Mouse (Mus musculus) embryonic facial prominence, embryonic 15.5 days (tissue): ENCODE measurements around the gene Nlrp1a. TPM values are rescaled to one million over a fixed set of nuclear protein-coding genes. Genes with fewer than 3 reads are reported as not detected.

Experiments
- ATAC-seq: fragments of 200-750 bp; cut with Nextera tagmentation; 2 replicates; pipeline ENCODE4 v1.8.0; 2017; ENCODE audit warnings: low read depth, moderate TSS enrichment; ENCODE audit not compliant: insufficient number of reproducible peaks, low FRiP score, low TSS enrichment
- H3K27ac ChIP-seq: fragments of 300-500 bp; sonication (generic); replicated peaks from 2 replicates; pipeline ENCODE4 v1.5.1; 2015; ENCODE audit warnings: mild to moderate bottlenecking, inconsistent platforms
- H3K27me3 ChIP-seq: fragments of 300-500 bp; sonication (generic); 2 replicates; pipeline ENCODE4 v1.6.1; 2015; ENCODE audit warnings: inconsistent platforms
- H3K36me3 ChIP-seq: fragments of 300-500 bp; sonication (generic); 2 replicates; pipeline ENCODE4 v1.6.1; 2015; ENCODE audit warnings: mild to moderate bottlenecking, inconsistent platforms
- H3K4me1 ChIP-seq: fragments of 300-500 bp; sonication (generic); 2 replicates; pipeline ENCODE4 v1.6.1; 2015; ENCODE audit warnings: inconsistent platforms
- H3K4me2 ChIP-seq: fragments of 300-500 bp; sonication (generic); replicated peaks from 2 replicates; pipeline ENCODE4 v1.6.1; 2015; ENCODE audit warnings: mild to moderate bottlenecking, inconsistent platforms
- H3K4me3 ChIP-seq: fragments of 300-500 bp; sonication (generic); replicated peaks from 2 replicates; pipeline ENCODE4 v1.5.1; 2015; ENCODE audit warnings: mild to moderate bottlenecking, inconsistent platforms
- H3K9ac ChIP-seq: fragments of 300-500 bp; sonication (generic); 2 replicates; pipeline ENCODE4 v1.6.1; 2015; ENCODE audit warnings: inconsistent platforms
- H3K9me3 ChIP-seq: fragments of 300-500 bp; sonication (generic); replicated peaks from 2 replicates; pipeline ENCODE4 v1.6.1; 2016; ENCODE audit warnings: inconsistent platforms
- WGBS: fragments of 180-500 bp; shearing (Covaris S2); methylation state at CpG from one replicate; pipeline ENCODE4 v1.1.7; 2015; 5-methylcytosine and 5-hydroxymethylcytosine counted together
- polyA plus RNA-seq: library from polyadenylated mRNA; unstranded; fragments of >200 nt; fragmentation: Nextera tagmentation; extraction: Ambion mirVana; gene quantifications from 2 replicates; pipeline ENCODE4 v1.2.1, GENCODE M21; 2015

Gene Nlrp1a
- 0.21 and 0.23 TPM in 2 replicates for polyA plus RNA-seq

- H3K9ac ChIP-seq = no peak within 1 kb of the TSS
- no peak within 1 kb of the TSS for H3K4me3 ChIP-seq
- no peaks in the 10 kb centered on the region for H3K4me1 ChIP-seq
- H3K4me2 ChIP-seq = no peak within 1 kb of the TSS
- no peak within 1 kb of the TSS for H3K27ac ChIP-seq
- no peak for ATAC-seq
- no peaks in the 10 kb centered on the region for H3K36me3 ChIP-seq
- H3K27me3 ChIP-seq = no peaks in the 10 kb centered on the region
- no peaks in the 10 kb centered on the region for H3K9me3 ChIP-seq
- WGBS = 64% methylated on average over 3 of the region's 3 CpGs
Measured at GRCm38 (mm10) chr11:71144661-71145060, at the start of gene Nlrp1a. Gene Nlrp1a, minus strand, starts transcription at chr11:71144704.

GRCm38 (mm10) chr11:71169633-71170032, 25.1 kb upstream of the Nlrp1a start:
- ATAC-seq = no peak
- Histone ChIP-seq H3K27me3 (no peaks in the 10 kb centered on the region), H3K27ac (no peak overlapping the region), H3K9me3 (no peaks in the 10 kb centered on the region), H3K4me3 (no peak overlapping the region), H3K4me1 (no peaks in the 10 kb centered on the region), H3K36me3 (no peaks in the 10 kb centered on the region), H3K4me2 (no peak overlapping the region), H3K9ac (no peak overlapping the region)
- 69% methylated on average over 1 of the region's 1 CpGs for WGBS

GRCm38 (mm10) chr11:71164139-71164538, 19.6 kb upstream of the Nlrp1a start:
- Histone ChIP-seq H3K4me2 (no peak overlapping the region), H3K4me3 (no peak overlapping the region), H3K9me3 (no peaks in the 10 kb centered on the region), H3K36me3 (no peaks in the 10 kb centered on the region), H3K4me1 (no peaks in the 10 kb centered on the region), H3K27me3 (no peaks in the 10 kb centered on the region), H3K9ac (no peak overlapping the region), H3K27ac (no peak overlapping the region)
- ATAC-seq = no peak
- 53% methylated on average over 1 of the region's 1 CpGs for WGBS

GRCm38 (mm10) chr11:71159439-71160136, 15.1 kb upstream of the Nlrp1a start:
- no peaks in the 10 kb centered on the region for H3K27me3 ChIP-seq
- H3K4me3 ChIP-seq = no peak overlapping the region
- H3K36me3 ChIP-seq = no peaks in the 10 kb centered on the region
- no peak for ATAC-seq
- H3K9me3 ChIP-seq = no peaks in the 10 kb centered on the region
- H3K4me2 ChIP-seq = no peak overlapping the region
- WGBS = 79% methylated on average over 3 of the region's 3 CpGs
- no peak overlapping the region for H3K9ac ChIP-seq
- H3K27ac ChIP-seq = no peak overlapping the region
- no peaks in the 10 kb centered on the region for H3K4me1 ChIP-seq

GRCm38 (mm10) chr11:71155272-71155671, 10.8 kb upstream of the Nlrp1a start:
- Histone ChIP-seq H3K4me2 (no peak overlapping the region), H3K4me1 (no peaks in the 10 kb centered on the region), H3K9me3 (no peaks in the 10 kb centered on the region), H3K27me3 (no peaks in the 10 kb centered on the region), H3K9ac (no peak overlapping the region), H3K4me3 (no peak overlapping the region), H3K36me3 (no peaks in the 10 kb centered on the region), H3K27ac (no peak overlapping the region)
- ATAC-seq = no peak
- WGBS = 88% methylated on average over 1 of the region's 1 CpGs

GRCm38 (mm10) chr11:71142031-71142430, 2.5 kb downstream of the Nlrp1a start:
- no peak overlapping the region for H3K27ac ChIP-seq
- no peaks in the 10 kb centered on the region for H3K36me3 ChIP-seq
- H3K4me2 ChIP-seq = no peak overlapping the region
- H3K27me3 ChIP-seq = no peaks in the 10 kb centered on the region
- no peaks in the 10 kb centered on the region for H3K9me3 ChIP-seq
- H3K4me1 ChIP-seq = no peaks in the 10 kb centered on the region
- 94% methylated on average over 1 of the region's 1 CpGs for WGBS
- H3K9ac ChIP-seq = no peak overlapping the region
- no peak overlapping the region for H3K4me3 ChIP-seq
- ATAC-seq = no peak

GRCm38 (mm10) chr11:71107128-71107527, 37.4 kb downstream of the Nlrp1a start:
- no peak overlapping the region for H3K9ac ChIP-seq
- no peak overlapping the region for H3K4me2 ChIP-seq
- 84% methylated on average over 2 of the region's 2 CpGs for WGBS
- H3K4me3 ChIP-seq = no peak overlapping the region
- H3K27ac ChIP-seq = no peak overlapping the region
- no peaks in the 10 kb centered on the region for H3K36me3 ChIP-seq
- H3K27me3 ChIP-seq = no peaks in the 10 kb centered on the region
- ATAC-seq = no peak
- H3K9me3 ChIP-seq = no peaks in the 10 kb centered on the region
- no peaks in the 10 kb centered on the region for H3K4me1 ChIP-seq

GRCm38 (mm10) chr11:71106261-71107021, 38.1 kb downstream of the Nlrp1a start:
- Histone ChIP-seq H3K27me3 (no peaks in the 10 kb centered on the region), H3K9ac (no peak overlapping the region), H3K4me1 (no peaks in the 10 kb centered on the region), H3K4me2 (no peak overlapping the region), H3K36me3 (no peaks in the 10 kb centered on the region), H3K4me3 (no peak overlapping the region), H3K27ac (no peak overlapping the region), H3K9me3 (no peaks in the 10 kb centered on the region)
- ATAC-seq = no peak

GRCm38 (mm10) chr11:71103931-71104330, 40.6 kb downstream of the Nlrp1a start:
- Histone ChIP-seq H3K27ac (no peak overlapping the region), H3K4me2 (no peak overlapping the region), H3K36me3 (no peaks in the 10 kb centered on the region), H3K9ac (no peak overlapping the region), H3K27me3 (no peaks in the 10 kb centered on the region), H3K4me1 (no peaks in the 10 kb centered on the region), H3K4me3 (no peak overlapping the region), H3K9me3 (no peaks in the 10 kb centered on the region)
- ATAC-seq = no peak

GRCm38 (mm10) chr11:71076342-71076741, 68.2 kb downstream of the Nlrp1a start:
- H3K27me3 ChIP-seq = no peaks in the 10 kb centered on the region
- no peaks in the 10 kb centered on the region for H3K9me3 ChIP-seq
- no peak overlapping the region for H3K27ac ChIP-seq
- H3K9ac ChIP-seq = no peak overlapping the region
- 59% methylated on average over 1 of the region's 1 CpGs for WGBS
- H3K4me1 ChIP-seq = no peaks in the 10 kb centered on the region
- no peaks in the 10 kb centered on the region for H3K36me3 ChIP-seq
- no peak overlapping the region for H3K4me3 ChIP-seq
- H3K4me2 ChIP-seq = no peak overlapping the region
- ATAC-seq = no peak

- H3K9me3 ChIP-seq = no peaks in the 10 kb centered on the region
- H3K27ac ChIP-seq = no peak overlapping the region
- H3K27me3 ChIP-seq = no peaks in the 10 kb centered on the region
- 0% methylated on average over 1 of the region's 1 CpGs for WGBS
- no peaks in the 10 kb centered on the region for H3K4me1 ChIP-seq
- H3K4me2 ChIP-seq = no peak overlapping the region
- no peak for ATAC-seq
- H3K4me3 ChIP-seq = no peak overlapping the region
- no peaks in the 10 kb centered on the region for H3K36me3 ChIP-seq
- no peak overlapping the region for H3K9ac ChIP-seq
Measured at GRCm38 (mm10) chr11:71052554-71052953, 92.0 kb downstream of the Nlrp1a start.
